Mouse (Mus musculus): ENCODE measurements around the gene Cacna1c. TPM values are rescaled to one million over a fixed set of nuclear protein-coding genes. Genes with fewer than 3 reads are reported as not detected.

Gene Cacna1c
- polyA plus RNA-seq, 1 experiment: 16.7 TPM

DNA sequence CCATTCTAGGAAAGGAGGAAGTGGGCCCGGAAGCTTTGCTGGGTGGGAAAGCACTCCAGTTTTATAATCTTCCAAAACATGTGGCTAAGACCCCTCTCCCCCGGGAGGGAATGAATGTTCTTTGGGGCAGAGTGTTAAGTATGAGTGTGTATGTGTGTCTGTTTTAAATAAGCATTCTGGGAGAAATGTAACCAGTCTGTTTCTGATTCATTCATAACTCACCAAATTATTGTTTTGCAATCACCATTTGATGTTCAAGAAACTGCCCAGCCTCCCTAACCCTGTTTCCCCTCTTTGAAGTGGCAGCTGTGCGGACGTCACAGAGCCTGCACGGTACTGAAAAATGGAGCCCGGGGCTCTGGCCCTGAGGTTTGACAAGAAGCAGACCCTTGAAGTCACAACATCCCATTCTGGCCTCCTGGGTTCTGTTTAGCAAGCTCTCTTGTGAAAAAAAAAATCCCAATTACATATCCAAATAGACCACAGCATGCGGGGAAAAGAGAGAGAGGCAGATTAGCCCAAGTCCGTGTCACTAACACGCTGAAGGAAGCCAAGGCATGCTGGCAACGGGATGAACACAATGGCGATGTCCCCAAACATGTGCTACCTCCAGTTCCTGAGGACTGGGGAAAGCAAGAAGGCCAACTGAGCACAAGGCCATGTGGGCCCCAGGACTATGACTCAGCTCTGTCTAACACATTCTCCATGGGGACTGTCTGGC, 211.9 kb downstream of the Cacna1c start:
- Histone ChIP-seq H3K4me3 (replicated peaks; ENCODE audit: insufficient read depth, low read depth, low read length) (no peak overlapping the region), H3K27me3 (ENCODE audit: control insufficient read depth, insufficient read depth, low read length) (no peaks in the 10 kb centered on the region), H3K4me1 (ENCODE audit: control insufficient read depth, insufficient read depth, low read length) (peaks cover 16% of the 10 kb centered on the region), H3K27ac (ENCODE audit: insufficient read depth, low read length) (no peak overlapping the region)
- DNase-seq: peak; percentile 37 to 67
- TF ChIP-seq CTCF (IDR thresholded peaks at IDR 0.05; ENCODE audit: borderline replicate concordance, insufficient read depth, low read depth, low read length) (no peak), POLR2A (IDR thresholded peaks at IDR 0.05; ENCODE audit: borderline replicate concordance, insufficient read depth, low read length) (no peak)
- WGBS: 46% methylated on average over 11 of the region's 11 CpGs

DNA sequence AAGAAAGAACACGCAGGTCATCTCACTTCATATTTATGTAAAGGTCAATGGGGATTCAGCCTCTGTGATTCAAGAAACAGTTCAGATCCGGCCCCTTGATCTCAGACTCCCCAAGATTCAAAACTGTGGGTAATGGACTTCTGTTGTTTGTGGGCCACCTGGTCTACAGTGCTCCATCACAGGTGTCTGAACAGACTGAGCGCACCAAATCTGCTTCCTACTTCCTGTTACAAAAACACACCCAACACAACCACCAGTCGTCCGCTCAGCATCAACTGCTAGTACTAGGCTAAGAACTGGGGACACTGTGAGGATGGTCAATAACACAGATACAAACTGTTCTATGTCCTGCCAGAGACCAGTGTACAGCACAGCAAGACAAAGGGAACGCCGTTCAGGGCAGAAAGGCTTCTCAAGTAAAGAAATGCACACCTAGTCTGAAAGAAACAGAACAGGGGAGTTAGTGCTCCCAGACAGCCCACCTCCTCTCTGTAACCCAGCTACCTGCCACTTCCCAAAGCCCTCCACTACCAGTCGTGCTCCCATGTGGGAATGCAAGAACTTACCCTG, 212.7 kb downstream of the Cacna1c start:
- H3K27ac ChIP-seq (ENCODE audit: insufficient read depth, low read length): no peak overlapping the region
- no peak for DNase-seq
- no peaks in the 10 kb centered on the region for H3K27me3 ChIP-seq (ENCODE audit: control insufficient read depth, insufficient read depth, low read length)
- no peak overlapping the region for H3K4me3 ChIP-seq (replicated peaks; ENCODE audit: insufficient read depth, low read depth, low read length)
- WGBS: 81% methylated on average over 8 of the region's 8 CpGs
- peaks cover 16% of the 10 kb centered on the region for H3K4me1 ChIP-seq (ENCODE audit: control insufficient read depth, insufficient read depth, low read length)
- TF ChIP-seq POLR2A (IDR thresholded peaks at IDR 0.05; ENCODE audit: borderline replicate concordance, insufficient read depth, low read length) (no peak), CTCF (IDR thresholded peaks at IDR 0.05; ENCODE audit: borderline replicate concordance, insufficient read depth, low read depth, low read length) (no peak)

DNA sequence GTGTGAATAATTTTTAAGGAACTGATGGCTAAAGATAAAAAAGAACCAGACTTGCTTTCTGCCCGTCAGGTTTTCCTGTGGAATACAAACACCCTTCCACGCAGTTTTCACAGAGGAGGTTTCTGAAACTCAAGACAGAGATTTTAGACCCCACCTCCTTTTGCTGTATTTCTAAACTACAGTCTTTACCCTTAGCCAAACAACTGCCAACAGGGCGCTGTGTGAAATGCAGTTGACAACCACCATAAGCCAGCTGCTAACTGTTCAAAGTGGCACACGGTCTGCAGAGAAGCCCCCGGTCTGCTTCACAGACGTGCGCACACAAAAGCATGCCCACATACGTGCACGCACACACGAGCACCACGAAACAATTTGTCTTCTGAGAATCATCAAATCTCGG, 216.0 kb downstream of the Cacna1c start:
- H3K27me3 ChIP-seq (ENCODE audit: control insufficient read depth, insufficient read depth, low read length): no peaks in the 10 kb centered on the region
- H3K4me1 ChIP-seq (ENCODE audit: control insufficient read depth, insufficient read depth, low read length): peaks cover 33% of the 10 kb centered on the region
- no peak overlapping the region for H3K4me3 ChIP-seq (replicated peaks; ENCODE audit: insufficient read depth, low read depth, low read length)
- TF ChIP-seq CTCF (IDR thresholded peaks at IDR 0.05; ENCODE audit: borderline replicate concordance, insufficient read depth, low read depth, low read length) (no peak), POLR2A (IDR thresholded peaks at IDR 0.05; ENCODE audit: borderline replicate concordance, insufficient read depth, low read length) (no peak)
- 75% methylated on average over 12 of the region's 12 CpGs for WGBS
- H3K27ac ChIP-seq (ENCODE audit: insufficient read depth, low read length): no peak overlapping the region
- DNase-seq: no peak

DNA sequence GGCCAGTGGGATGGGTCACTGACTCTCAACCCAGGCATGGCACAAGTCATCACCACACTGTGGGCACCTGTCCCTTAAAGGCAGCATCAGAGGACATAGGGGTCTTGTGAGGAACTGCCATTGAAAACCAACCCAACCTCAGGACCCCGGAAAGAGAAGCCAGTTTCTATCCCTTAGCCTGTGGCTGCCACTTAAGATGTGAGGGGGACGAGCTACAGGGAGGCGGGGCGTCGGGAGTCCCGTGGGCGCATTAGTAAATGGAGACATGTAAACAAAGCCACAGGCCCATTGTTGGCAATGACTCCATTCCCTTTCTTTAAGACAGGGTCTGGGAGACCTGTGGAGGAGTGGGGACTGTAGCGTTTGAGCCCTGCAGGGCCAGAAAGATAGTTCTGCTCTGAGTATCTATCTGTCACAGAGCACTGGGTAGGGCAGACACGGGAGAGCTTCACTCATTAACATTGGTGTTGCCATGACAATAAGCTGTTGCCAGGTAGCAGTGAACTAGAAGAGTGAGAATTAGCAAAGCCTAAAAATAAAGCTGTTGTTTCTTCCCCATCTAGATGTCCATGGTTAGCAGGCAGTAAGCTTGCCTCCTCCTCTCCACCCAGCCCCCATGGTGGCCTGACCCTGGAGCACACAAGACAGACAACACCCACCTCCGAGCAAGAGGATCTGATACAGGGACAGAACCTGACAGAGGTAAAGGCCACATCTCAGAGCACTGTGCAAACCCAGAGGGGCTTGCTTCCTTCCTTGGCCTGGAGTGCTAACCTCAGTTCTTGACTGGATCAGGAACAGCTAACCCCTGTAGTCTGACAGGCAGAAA, 218.6 kb downstream of the Cacna1c start:
- Histone ChIP-seq H3K4me1 (ENCODE audit: control insufficient read depth, insufficient read depth, low read length) (peaks cover 26% of the 10 kb centered on the region), H3K27me3 (ENCODE audit: control insufficient read depth, insufficient read depth, low read length) (no peaks in the 10 kb centered on the region), H3K27ac (ENCODE audit: insufficient read depth, low read length) (no peak overlapping the region), H3K4me3 (replicated peaks; ENCODE audit: insufficient read depth, low read depth, low read length) (no peak overlapping the region)
- WGBS: 42% methylated on average over 10 of the region's 10 CpGs
- TF ChIP-seq CTCF (IDR thresholded peaks at IDR 0.05; ENCODE audit: borderline replicate concordance, insufficient read depth, low read depth, low read length) (no peak), POLR2A (IDR thresholded peaks at IDR 0.05; ENCODE audit: borderline replicate concordance, insufficient read depth, low read length) (no peak)
- peak in 1 of 2 experiments; percentile 29 for DNase-seq

DNA sequence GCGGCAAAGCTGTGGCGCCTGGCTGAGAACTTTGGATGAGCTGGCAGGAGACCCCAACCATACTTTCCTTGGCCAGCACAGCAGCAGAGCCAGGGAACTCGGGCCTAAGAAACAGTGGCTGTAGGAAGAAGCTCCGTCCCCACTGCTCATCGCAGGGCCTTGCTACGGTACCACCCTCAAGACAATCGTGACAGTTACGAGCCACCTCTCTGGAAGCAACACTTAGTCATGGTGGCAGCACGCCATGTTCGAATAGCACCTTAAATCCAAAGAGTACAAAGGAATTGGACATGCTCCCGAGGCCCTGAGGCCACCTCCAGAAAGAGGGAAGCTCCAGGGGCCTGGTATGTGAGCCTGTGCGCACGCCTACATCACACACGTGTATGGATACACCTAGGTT, 219.6 kb downstream of the Cacna1c start:
- Histone ChIP-seq H3K27me3 (ENCODE audit: control insufficient read depth, insufficient read depth, low read length) (no peaks in the 10 kb centered on the region), H3K27ac (ENCODE audit: insufficient read depth, low read length) (no peak overlapping the region), H3K4me1 (ENCODE audit: control insufficient read depth, insufficient read depth, low read length) (peaks cover 32% of the 10 kb centered on the region), H3K4me3 (replicated peaks; ENCODE audit: insufficient read depth, low read depth, low read length) (no peak overlapping the region)
- TF ChIP-seq POLR2A (IDR thresholded peaks at IDR 0.05; ENCODE audit: borderline replicate concordance, insufficient read depth, low read length) (no peak), CTCF (IDR thresholded peaks at IDR 0.05; ENCODE audit: borderline replicate concordance, insufficient read depth, low read depth, low read length) (no peak)
- peak in 1 of 2 experiments; percentile 33 for DNase-seq
- WGBS: 74% methylated on average over 14 of the region's 14 CpGs

DNA sequence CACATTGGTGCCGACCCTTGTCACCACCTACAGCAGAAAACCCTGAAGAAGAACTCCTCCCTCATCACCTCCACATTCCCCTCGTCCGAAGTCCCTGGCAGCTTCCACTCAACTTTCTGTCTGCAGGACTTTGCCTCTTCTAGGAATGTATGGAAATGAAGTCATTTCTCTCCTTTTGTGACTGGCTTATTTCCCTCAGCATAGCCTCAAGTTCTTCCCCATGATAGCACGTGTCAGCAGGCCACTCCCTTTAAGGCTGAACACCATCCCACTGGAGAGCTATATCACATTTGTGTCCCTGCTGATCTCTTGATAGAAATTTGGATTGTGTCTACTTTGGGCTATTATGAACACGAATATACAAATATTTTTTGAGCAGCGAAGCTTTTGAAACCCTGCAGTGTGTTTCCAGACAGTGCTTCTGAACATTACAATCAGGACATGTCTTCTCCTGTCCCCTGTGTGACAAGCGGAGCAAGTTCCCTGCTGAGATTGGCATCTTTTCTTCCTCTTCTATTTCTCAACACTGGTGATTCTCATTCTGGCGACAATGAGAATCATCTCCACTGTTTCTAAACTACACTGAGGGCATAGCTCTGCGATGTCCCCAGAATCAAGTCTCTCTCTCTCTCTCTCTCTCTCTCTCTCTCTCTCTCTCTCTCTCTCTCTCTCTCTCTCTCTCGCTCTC, 224.2 kb downstream of the Cacna1c start:
- Histone ChIP-seq H3K4me1 (ENCODE audit: control insufficient read depth, insufficient read depth, low read length) (peaks cover 38% of the 10 kb centered on the region), H3K27me3 (ENCODE audit: control insufficient read depth, insufficient read depth, low read length) (no peaks in the 10 kb centered on the region), H3K4me3 (replicated peaks; ENCODE audit: insufficient read depth, low read depth, low read length) (no peak overlapping the region), H3K27ac (ENCODE audit: insufficient read depth, low read length) (no peak overlapping the region)
- peak in 1 of 2 experiments; percentile 56 for DNase-seq
- TF ChIP-seq POLR2A (IDR thresholded peaks at IDR 0.05; ENCODE audit: borderline replicate concordance, insufficient read depth, low read length): no peak
- TF ChIP-seq CTCF (IDR thresholded peaks at IDR 0.05; ENCODE audit: borderline replicate concordance, insufficient read depth, low read depth, low read length): no peak
- WGBS: 28% methylated on average over 9 of the region's 10 CpGs

DNA sequence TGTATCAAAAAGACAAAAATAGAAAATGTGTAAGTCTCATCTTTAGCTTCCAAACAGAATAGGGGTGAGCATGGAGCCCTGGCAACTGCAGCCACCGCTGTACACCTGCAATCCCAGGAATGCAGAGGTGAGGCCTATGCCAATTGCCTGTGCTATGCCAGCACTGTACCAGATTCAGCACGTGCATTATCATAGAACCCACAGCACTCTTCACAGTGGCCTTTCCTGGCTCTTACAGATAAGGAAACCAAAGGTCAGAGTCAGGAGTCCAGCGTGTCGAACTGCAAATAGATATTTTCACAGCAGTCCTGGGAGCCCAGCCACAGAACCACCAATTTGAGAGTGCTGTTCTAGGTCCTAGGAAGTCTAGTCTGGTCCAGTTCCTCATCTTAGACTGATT, 227.4 kb downstream of the Cacna1c start:
- 88% methylated on average over 4 of the region's 4 CpGs for WGBS

More for the DNA sequence above, 227.4 kb downstream of the Cacna1c start:
- no peak for TF ChIP-seq CTCF (IDR thresholded peaks at IDR 0.05; ENCODE audit: borderline replicate concordance, insufficient read depth, low read depth, low read length)
- no peak for TF ChIP-seq POLR2A (IDR thresholded peaks at IDR 0.05; ENCODE audit: borderline replicate concordance, insufficient read depth, low read length)
- H3K27me3 ChIP-seq (ENCODE audit: control insufficient read depth, insufficient read depth, low read length): no peaks in the 10 kb centered on the region
- peaks cover 51% of the 10 kb centered on the region for H3K4me1 ChIP-seq (ENCODE audit: control insufficient read depth, insufficient read depth, low read length)
- no peak overlapping the region for H3K4me3 ChIP-seq (replicated peaks; ENCODE audit: insufficient read depth, low read depth, low read length)
- no peak for DNase-seq
- no peak overlapping the region for H3K27ac ChIP-seq (ENCODE audit: insufficient read depth, low read length)
